Mouse (Mus musculus) liver, postnatal 0 days (tissue): ENCODE data around the gene Ifit1bl2. TPM values are rescaled to one million over a fixed set of nuclear protein-coding genes. Genes with fewer than 3 reads are reported as not detected.
A peak's percentile ranks its signal among the peaks of the same experiment; 100 is the strongest.

Source experiments
- ATAC-seq: fragments of 200-750 bp; cut with Nextera tagmentation; 2 replicates; pipeline ENCODE4 v1.8.0; 2017; ENCODE audit warnings: mild to moderate bottlenecking, moderate library complexity
- DNase-seq: peaks from one replicate; pipeline ENCODE4 v3.0.0-alpha.2; 2016
- H3K27ac ChIP-seq: fragments of 300-500 bp; sonication (generic); 2 replicates; pipeline ENCODE4 v1.5.1; 2014; ENCODE audit warnings: antibody characterized with exemption, moderate library complexity, mild to moderate bottlenecking, low read depth
- H3K27me3 ChIP-seq: fragments of 300-500 bp; sonication (generic); 2 replicates; pipeline ENCODE4 v1.6.1; 2014; ENCODE audit warnings: low read length, control low read depth, mixed read lengths; ENCODE audit not compliant: insufficient read depth
- H3K36me3 ChIP-seq: fragments of 300-500 bp; sonication (generic); replicated peaks from 2 replicates; pipeline ENCODE4 v1.6.1; 2014; ENCODE audit warnings: mild to moderate bottlenecking, control low read depth, low read length, moderate library complexity, mixed read lengths; ENCODE audit not compliant: insufficient read depth
- H3K4me1 ChIP-seq: fragments of 300-500 bp; sonication (generic); 2 replicates; pipeline ENCODE4 v1.6.1; 2014; ENCODE audit warnings: antibody characterized with exemption, mild to moderate bottlenecking, control low read depth; ENCODE audit not compliant: insufficient read depth
- H3K4me2 ChIP-seq: fragments of 300-500 bp; sonication (generic); 2 replicates; pipeline ENCODE4 v1.6.1; 2014; ENCODE audit warnings: low read depth, mild to moderate bottlenecking, low read length, moderate library complexity, mixed read lengths
- H3K4me3 ChIP-seq: fragments of 300-500 bp; sonication (generic); 2 replicates; pipeline ENCODE4 v1.5.1; 2014; ENCODE audit warnings: low read depth, low read length
- H3K9ac ChIP-seq: fragments of 300-500 bp; sonication (generic); replicated peaks from 2 replicates; pipeline ENCODE4 v1.6.1; 2014; ENCODE audit warnings: mild to moderate bottlenecking, moderate library complexity
- H3K9me3 ChIP-seq: fragments of 300-500 bp; sonication (generic); 2 replicates; pipeline ENCODE4 v1.6.1; 2016; ENCODE audit warnings: mild to moderate bottlenecking, control low read depth, low read length, mixed read lengths
- CTCF ChIP-seq: sonication (generic); IDR thresholded peaks from 2 replicates; pipeline ENCODE4 v1.5.1; 2016; ENCODE audit warnings: antibody characterized with exemption, low read depth
- EP300 ChIP-seq: IDR thresholded peaks from 2 replicates; pipeline ENCODE4 v1.6.1; 2016; ENCODE audit warnings: antibody characterized with exemption, low read depth, mild to moderate bottlenecking
- WGBS: fragments of 180-500 bp; shearing (Covaris S2); extraction: QIAGEN DNeasy Blood & Tissue Kit; methylation state at CpG from one replicate; pipeline ENCODE4 v1.1.7; 2014; ENCODE audit not compliant: insufficient replicate concordance; 5-methylcytosine and 5-hydroxymethylcytosine counted together
- polyA plus RNA-seq: library from polyadenylated mRNA; unstranded; fragments of >200 nt; fragmentation: Nextera tagmentation; extraction: Ambion mirVana; gene quantifications from 2 replicates; pipeline ENCODE4 v1.2.1, GENCODE M21; 2015

Ifit1bl2 gene
- polyA plus RNA-seq, 1 experiment from 2014 or later: 0.12 TPM

- Histone ChIP-seq H3K4me2 (peak overlapping the region; percentile 74), H3K36me3 (no peaks in the 10 kb centered on the region), H3K4me3 (no peak overlapping the region), H3K27ac (no peak overlapping the region), H3K9ac (no peak overlapping the region), H3K9me3 (no peaks in the 10 kb centered on the region), H3K27me3 (no peaks in the 10 kb centered on the region), H3K4me1 (peaks cover 21% of the 10 kb centered on the region)
- 66% methylated on average over 5 of the region's 5 CpGs for WGBS
- DNase-seq (no peak), ATAC-seq (no peak)
- TF ChIP-seq EP300 (no peak), CTCF (no peak)
Measured at GRCm38 (mm10) chr19:34642616-34643015, 2.1 kb upstream of the Ifit1bl2 start.

GRCm38 (mm10) chr19:34636933-34637557, 3.5 kb downstream of the Ifit1bl2 start:
- Histone ChIP-seq H3K4me2 (no peak overlapping the region), H3K27ac (no peak overlapping the region), H3K9ac (no peak overlapping the region), H3K36me3 (no peaks in the 10 kb centered on the region), H3K4me1 (peaks cover 14% of the 10 kb centered on the region), H3K4me3 (no peak overlapping the region), H3K27me3 (no peaks in the 10 kb centered on the region), H3K9me3 (no peaks in the 10 kb centered on the region)
- DNase-seq: peak; percentile 52
- peak; percentile 43; the same call in 1 of the 2 replicates for ATAC-seq
- 6% methylated on average over 3 of the region's 3 CpGs for WGBS
- TF ChIP-seq CTCF: peak; percentile 82
- TF ChIP-seq EP300: no peak

- H3K36me3 ChIP-seq: no peaks in the 10 kb centered on the region
- no peaks in the 10 kb centered on the region for H3K4me1 ChIP-seq
- no peak for ATAC-seq
- TF ChIP-seq CTCF: no peak
- TF ChIP-seq EP300: 0 out of 2 replicates have a peak, but pooled peaks have one; percentile 11
- no peak overlapping the region for H3K9ac ChIP-seq
- H3K9me3 ChIP-seq: no peaks in the 10 kb centered on the region
- 22% methylated on average over 2 of the region's 2 CpGs for WGBS
- no peak overlapping the region for H3K4me3 ChIP-seq
- no peaks in the 10 kb centered on the region for H3K27me3 ChIP-seq
- no peak overlapping the region for H3K27ac ChIP-seq
- DNase-seq: no peak
- 0 out of 2 replicates have a peak overlapping the region, but pooled peaks have one; percentile 27 for H3K4me2 ChIP-seq
Measured at GRCm38 (mm10) chr19:34633484-34633883, 7.1 kb downstream of the Ifit1bl2 start.

GRCm38 (mm10) chr19:34631487-34631886, 9.1 kb downstream of the Ifit1bl2 start:
- no peaks in the 10 kb centered on the region for H3K27me3 ChIP-seq
- ATAC-seq: no peak
- no peak for TF ChIP-seq EP300

GRCm38 (mm10) chr19:34627496-34627895, 13.0 kb downstream of the Ifit1bl2 start:
- no peaks in the 10 kb centered on the region for H3K27me3 ChIP-seq
- H3K27ac ChIP-seq: no peak overlapping the region
- no peak overlapping the region for H3K9ac ChIP-seq
- H3K36me3 ChIP-seq: no peaks in the 10 kb centered on the region
- H3K9me3 ChIP-seq: no peaks in the 10 kb centered on the region
- H3K4me3 ChIP-seq: no peak overlapping the region
- 69% methylated on average over 2 of the region's 2 CpGs for WGBS
- ATAC-seq: no peak
- TF ChIP-seq EP300 (no peak), CTCF (no peak)
- H3K4me1 ChIP-seq: no peaks in the 10 kb centered on the region
- no peak overlapping the region for H3K4me2 ChIP-seq
- DNase-seq: no peak

More at GRCm38 (mm10) chr19:34631487-34631886, 9.1 kb downstream of the Ifit1bl2 start:
- no peaks in the 10 kb centered on the region for H3K36me3 ChIP-seq
- no peak for DNase-seq
- no peaks in the 10 kb centered on the region for H3K9me3 ChIP-seq
- H3K4me2 ChIP-seq: no peak overlapping the region
- H3K4me1 ChIP-seq: no peaks in the 10 kb centered on the region
- no peak overlapping the region for H3K4me3 ChIP-seq
- H3K27ac ChIP-seq: no peak overlapping the region
- no peak overlapping the region for H3K9ac ChIP-seq

GRCm38 (mm10) chr19:34624663-34625062, 15.9 kb downstream of the Ifit1bl2 start:
- no peaks in the 10 kb centered on the region for H3K4me1 ChIP-seq
- 57% methylated on average over 4 of the region's 4 CpGs for WGBS
- no peak overlapping the region for H3K9ac ChIP-seq
- H3K4me3 ChIP-seq: no peak overlapping the region
- H3K4me2 ChIP-seq: no peak overlapping the region
- no peak overlapping the region for H3K27ac ChIP-seq
- H3K36me3 ChIP-seq: no peaks in the 10 kb centered on the region
- ATAC-seq: no peak
- TF ChIP-seq EP300 (no peak), CTCF (no peak)
- no peak for DNase-seq
- H3K9me3 ChIP-seq: no peaks in the 10 kb centered on the region
- no peaks in the 10 kb centered on the region for H3K27me3 ChIP-seq
